Mouse (Mus musculus) embryonic facial prominence, embryonic 13.5 days (tissue): ENCODE results near the gene Cux2. TPM values are rescaled to one million over a fixed set of nuclear protein-coding genes. Genes with fewer than 3 reads are reported as not detected.

Source experiments
- ATAC-seq: fragments of 200-750 bp; cut with Nextera tagmentation; 2 replicates; pipeline ENCODE4 v1.8.0; 2017; ENCODE audit warnings: low read depth; ENCODE audit not compliant: insufficient number of reproducible peaks, insufficient read depth, low FRiP score, low TSS enrichment
- H3K27ac ChIP-seq: fragments of 300-500 bp; sonication (generic); 2 replicates; pipeline ENCODE4 v1.5.1; 2015; ENCODE audit warnings: moderate library complexity, mild to moderate bottlenecking, inconsistent platforms
- H3K27me3 ChIP-seq: fragments of 300-500 bp; sonication (generic); 2 replicates; pipeline ENCODE4 v1.6.1; 2015; ENCODE audit warnings: mild to moderate bottlenecking, inconsistent platforms
- H3K36me3 ChIP-seq: fragments of 300-500 bp; sonication (generic); 2 replicates; pipeline ENCODE4 v1.6.1; 2015; ENCODE audit warnings: mild to moderate bottlenecking, inconsistent platforms
- H3K4me1 ChIP-seq: fragments of 300-500 bp; sonication (generic); 2 replicates; pipeline ENCODE4 v1.6.1; 2015; ENCODE audit warnings: inconsistent platforms
- H3K4me2 ChIP-seq: fragments of 300-500 bp; sonication (generic); 2 replicates; pipeline ENCODE4 v1.6.1; 2015; ENCODE audit warnings: moderate library complexity, mild to moderate bottlenecking, inconsistent platforms
- H3K4me3 ChIP-seq: fragments of 300-500 bp; sonication (generic); 2 replicates; pipeline ENCODE4 v1.5.1; 2015; ENCODE audit warnings: mild to moderate bottlenecking, inconsistent platforms
- H3K9ac ChIP-seq: fragments of 300-500 bp; sonication (generic); 2 replicates; pipeline ENCODE4 v1.6.1; 2015; ENCODE audit warnings: mild to moderate bottlenecking, inconsistent platforms
- H3K9me3 ChIP-seq: fragments of 300-500 bp; sonication (generic); 2 replicates; pipeline ENCODE4 v1.6.1; 2016; ENCODE audit warnings: inconsistent platforms
- WGBS: fragments of 180-500 bp; shearing (Covaris S2); methylation state at CpG from one replicate; pipeline ENCODE4 v1.1.7; 2015; ENCODE audit warnings: mixed read lengths; 5-methylcytosine and 5-hydroxymethylcytosine counted together
- polyA plus RNA-seq: library from polyadenylated mRNA; unstranded; fragments of >200 nt; fragmentation: Nextera tagmentation; extraction: Ambion mirVana; gene quantifications from 2 replicates; pipeline ENCODE4 v1.2.1, GENCODE M21; 2015

The Cux2 gene
- polyA plus RNA-seq, 1 experiment from 2014 or later: 4.0 TPM

DNA sequence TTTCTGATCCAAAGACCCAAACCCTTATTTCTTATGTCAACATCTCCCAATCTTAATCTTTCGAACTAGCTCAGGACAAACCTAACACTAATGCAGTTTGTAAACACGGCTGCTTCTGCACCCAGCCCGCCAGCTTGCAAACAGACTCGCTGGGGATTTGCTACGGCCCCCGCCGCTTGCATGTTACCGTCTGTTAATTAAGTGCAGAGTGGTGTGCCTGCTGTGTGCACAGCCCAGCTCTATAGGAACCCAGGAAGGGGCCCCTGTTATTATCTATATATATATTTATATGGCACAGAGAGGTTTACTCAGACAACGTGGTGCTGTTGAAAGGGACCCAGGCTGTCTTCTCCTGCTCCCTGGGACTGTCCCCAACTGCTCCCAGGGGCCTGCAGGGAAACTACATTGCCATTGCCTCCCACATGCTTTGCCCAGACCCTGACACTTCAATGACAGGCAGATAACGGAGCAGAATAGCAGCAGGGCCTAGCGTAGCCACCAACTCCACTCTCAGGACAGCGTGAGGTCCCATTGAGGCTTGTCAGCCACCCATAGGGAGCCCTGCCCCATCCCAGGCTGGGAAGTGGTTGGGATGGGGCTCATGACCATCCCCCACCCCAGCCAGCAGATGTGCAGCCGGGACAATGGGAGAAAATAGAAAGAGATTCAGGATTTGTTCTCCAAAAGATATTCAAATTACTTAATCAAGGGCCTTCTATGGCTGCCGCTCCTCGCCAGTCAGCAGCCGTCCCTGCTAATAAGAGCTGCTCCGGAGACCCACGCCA, 111.6 kb downstream of the Cux2 start:
- Histone ChIP-seq H3K4me1 (peaks cover 37% of the 10 kb centered on the region), H3K27me3 (no peaks in the 10 kb centered on the region; the same call in 1 of the 2 replicates), H3K36me3 (no peaks in the 10 kb centered on the region), H3K4me3 (no peak overlapping the region), H3K4me2 (no peak overlapping the region), H3K9me3 (no peaks in the 10 kb centered on the region), H3K9ac (peak overlapping the region; percentile 49; the same call in 1 of the 2 replicates), H3K27ac (no peak overlapping the region)
- WGBS: 35% methylated on average over 18 of the region's 18 CpGs
- no peak for ATAC-seq

DNA sequence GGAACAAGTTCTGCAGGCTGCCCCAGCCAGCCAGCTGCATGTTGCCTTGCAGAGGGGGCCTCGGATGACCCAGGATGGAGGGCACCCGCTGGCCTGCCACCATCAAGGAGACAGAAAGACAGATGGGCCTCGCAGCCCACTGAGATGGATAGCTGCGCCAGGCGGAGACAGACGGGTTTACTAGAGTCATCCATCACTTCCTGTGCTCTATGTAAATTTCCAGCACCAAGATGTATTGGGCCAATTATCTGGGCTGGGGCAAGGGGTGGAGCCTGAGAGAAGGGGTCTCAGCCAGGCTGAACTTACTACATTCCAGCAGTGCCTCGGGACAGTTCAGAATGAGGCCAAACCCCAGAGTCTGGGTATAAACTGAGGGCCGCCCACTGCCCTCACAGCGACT, 119.6 kb downstream of the Cux2 start:
- H3K4me1 ChIP-seq: peaks cover 16% of the 10 kb centered on the region
- no peak for ATAC-seq
- 55% methylated on average over 9 of the region's 9 CpGs for WGBS

GRCm38 (mm10) chr5:121928362-121929000, 121.4 kb downstream of the Cux2 start:
- no peak overlapping the region for H3K4me2 ChIP-seq
- H3K9me3 ChIP-seq: no peaks in the 10 kb centered on the region
- ATAC-seq: no peak
- H3K9ac ChIP-seq: no peak overlapping the region
- H3K4me3 ChIP-seq: no peak overlapping the region
- no peaks in the 10 kb centered on the region for H3K36me3 ChIP-seq
- peaks cover 41% of the 10 kb centered on the region for H3K27me3 ChIP-seq
- 37% methylated on average over 16 of the region's 17 CpGs for WGBS
- no peak overlapping the region for H3K27ac ChIP-seq
- H3K4me1 ChIP-seq: peaks cover 11% of the 10 kb centered on the region

More for the DNA sequence above, 119.6 kb downstream of the Cux2 start:
- Histone ChIP-seq H3K9me3 (no peaks in the 10 kb centered on the region), H3K36me3 (no peaks in the 10 kb centered on the region), H3K27ac (no peak overlapping the region), H3K27me3 (peaks cover 24% of the 10 kb centered on the region), H3K4me2 (no peak overlapping the region), H3K9ac (0 out of 2 replicates have a peak overlapping the region, but pooled peaks have one; percentile 6), H3K4me3 (no peak overlapping the region)

- no peaks in the 10 kb centered on the region for H3K9me3 ChIP-seq
- H3K27ac ChIP-seq: no peak overlapping the region
- 6% methylated on average over 2 of the region's 2 CpGs for WGBS
- no peak for ATAC-seq
- no peak overlapping the region for H3K4me3 ChIP-seq
- no peak overlapping the region for H3K4me2 ChIP-seq
- no peaks in the 10 kb centered on the region for H3K36me3 ChIP-seq
- H3K4me1 ChIP-seq: peaks cover 7% of the 10 kb centered on the region
- peaks cover 57% of the 10 kb centered on the region for H3K27me3 ChIP-seq
- H3K9ac ChIP-seq: no peak overlapping the region
These were observed 123.4 kb downstream of the Cux2 start for GRCm38 (mm10) chr5:121926543-121926814.

GRCm38 (mm10) chr5:121925751-121926542, 124.0 kb downstream of the Cux2 start:
- H3K4me3 ChIP-seq: no peak overlapping the region
- peaks cover 57% of the 10 kb centered on the region for H3K27me3 ChIP-seq
- ATAC-seq: no peak
- H3K4me1 ChIP-seq: peaks cover 7% of the 10 kb centered on the region
- H3K9ac ChIP-seq: no peak overlapping the region
- no peak overlapping the region for H3K4me2 ChIP-seq
- H3K9me3 ChIP-seq: no peaks in the 10 kb centered on the region
- H3K36me3 ChIP-seq: no peaks in the 10 kb centered on the region
- no peak overlapping the region for H3K27ac ChIP-seq
- WGBS: 22% methylated on average over 28 of the region's 28 CpGs

- WGBS: 19% methylated on average over 23 of the region's 23 CpGs
- peaks cover 57% of the 10 kb centered on the region for H3K27me3 ChIP-seq
These were observed 124.6 kb downstream of the Cux2 start for GRCm38 (mm10) chr5:121925291-121925690.

DNA sequence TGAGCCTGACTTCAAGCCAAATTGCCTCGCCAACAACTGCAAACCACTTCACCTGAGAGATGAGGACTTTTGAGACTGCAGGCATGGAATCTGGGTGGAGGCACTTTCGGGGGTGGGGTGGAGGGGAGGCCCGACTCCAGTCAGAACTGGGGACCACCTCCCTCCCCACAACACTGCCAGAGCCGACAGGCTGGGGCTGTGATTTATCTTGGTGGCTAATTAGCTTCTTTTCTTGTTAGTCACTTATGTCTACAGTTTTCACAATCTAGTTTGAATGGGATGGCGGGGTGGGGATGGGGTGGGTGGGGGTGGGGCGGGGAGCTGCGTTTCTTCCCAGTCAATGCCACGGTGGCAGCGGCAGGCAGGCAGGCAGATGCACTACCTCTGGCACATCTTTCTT, 125.5 kb downstream of the Cux2 start:
- no peaks in the 10 kb centered on the region for H3K36me3 ChIP-seq
- H3K27me3 ChIP-seq: peaks cover 57% of the 10 kb centered on the region
- no peak overlapping the region for H3K4me3 ChIP-seq
- peaks cover 7% of the 10 kb centered on the region for H3K4me1 ChIP-seq
- no peaks in the 10 kb centered on the region for H3K9me3 ChIP-seq
- H3K4me2 ChIP-seq: no peak overlapping the region
- H3K27ac ChIP-seq: no peak overlapping the region
- H3K9ac ChIP-seq: no peak overlapping the region
- no peak for ATAC-seq
- WGBS: 17% methylated on average over 9 of the region's 9 CpGs

More at GRCm38 (mm10) chr5:121925291-121925690, 124.6 kb downstream of the Cux2 start:
- H3K4me1 ChIP-seq: peaks cover 7% of the 10 kb centered on the region
- H3K9ac ChIP-seq: no peak overlapping the region
- H3K9me3 ChIP-seq: no peaks in the 10 kb centered on the region
- no peak overlapping the region for H3K4me2 ChIP-seq
- no peak overlapping the region for H3K4me3 ChIP-seq
- H3K36me3 ChIP-seq: no peaks in the 10 kb centered on the region
- H3K27ac ChIP-seq: no peak overlapping the region
- ATAC-seq: no peak

DNA sequence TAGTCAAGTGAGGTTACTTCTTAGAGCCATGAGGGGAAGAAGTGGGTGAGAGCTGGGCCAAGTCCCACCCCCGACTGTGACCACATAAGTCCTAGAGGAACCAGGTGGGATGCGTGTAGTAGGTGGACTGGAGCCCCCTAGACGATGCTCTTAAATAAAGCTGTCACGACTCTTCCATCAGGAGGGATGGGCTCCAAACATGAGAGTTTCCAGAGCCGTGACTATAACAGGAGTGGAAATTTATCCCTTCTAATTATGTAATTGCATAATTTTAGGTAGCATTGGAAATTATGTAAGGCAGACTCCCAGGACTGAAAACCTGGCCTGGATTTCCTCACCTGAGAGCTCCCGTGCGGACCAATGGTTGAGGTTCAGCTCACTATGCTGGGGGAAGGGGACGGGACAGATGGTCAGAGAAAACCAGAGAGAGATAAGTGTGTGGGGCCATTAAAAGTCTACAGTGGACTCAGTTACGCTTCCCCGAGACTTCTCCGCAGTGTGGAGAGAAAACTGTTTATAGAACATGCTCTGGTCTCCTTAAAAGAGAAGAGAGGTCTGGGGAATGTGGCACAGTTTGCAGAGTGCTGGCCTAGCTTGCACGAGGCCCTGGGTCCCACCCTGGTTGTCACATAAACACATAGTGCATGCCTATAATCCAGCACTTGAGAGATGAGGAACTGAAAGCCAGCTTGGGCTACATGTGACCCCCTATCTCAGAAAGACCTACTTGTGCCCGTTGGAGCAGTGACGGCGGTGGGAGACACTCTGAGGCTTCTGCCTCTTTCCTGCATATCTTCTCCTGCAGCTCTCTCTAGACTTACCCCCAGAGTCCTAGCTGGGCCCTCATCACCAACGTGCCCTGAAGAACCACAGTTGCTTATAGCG, 126.7 kb downstream of the Cux2 start:
- H3K4me3 ChIP-seq: no peak overlapping the region
- H3K9ac ChIP-seq: no peak overlapping the region
- no peaks in the 10 kb centered on the region for H3K36me3 ChIP-seq
- H3K27ac ChIP-seq: no peak overlapping the region
- H3K9me3 ChIP-seq: no peaks in the 10 kb centered on the region
- ATAC-seq: no peak
- WGBS: 72% methylated on average over 17 of the region's 17 CpGs
- peaks cover 7% of the 10 kb centered on the region for H3K4me1 ChIP-seq
- H3K4me2 ChIP-seq: no peak overlapping the region
- peaks cover 57% of the 10 kb centered on the region for H3K27me3 ChIP-seq

DNA sequence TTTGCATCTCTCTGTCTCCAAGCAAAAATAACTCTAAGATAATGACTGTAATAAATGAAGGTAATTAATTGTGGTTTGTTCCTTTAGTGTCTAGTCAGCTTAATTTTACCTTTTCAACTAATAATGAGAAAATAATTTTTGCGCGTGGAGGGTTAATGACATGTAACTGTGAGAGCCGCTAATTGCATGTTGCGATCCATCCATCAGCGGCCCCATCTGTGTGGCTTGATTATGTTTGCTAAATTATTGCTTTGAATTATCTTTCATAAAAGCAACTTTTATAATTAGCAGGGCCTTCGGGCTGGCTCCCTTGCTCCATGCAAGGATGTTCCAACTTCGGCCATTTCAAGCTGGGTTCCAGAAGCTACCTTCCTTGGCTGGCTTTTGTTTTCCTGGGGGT, 130.7 kb downstream of the Cux2 start:
- WGBS: 87% methylated on average over 7 of the region's 7 CpGs
- Histone ChIP-seq H3K9me3 (no peaks in the 10 kb centered on the region), H3K27ac (no peak overlapping the region), H3K36me3 (no peaks in the 10 kb centered on the region), H3K9ac (no peak overlapping the region), H3K4me3 (no peak overlapping the region), H3K27me3 (peaks cover 23% of the 10 kb centered on the region), H3K4me2 (no peak overlapping the region), H3K4me1 (no peaks in the 10 kb centered on the region)
- ATAC-seq: no peak

- 73% methylated on average over 4 of the region's 4 CpGs for WGBS
- no peak for ATAC-seq
- H3K4me3 ChIP-seq: no peak overlapping the region
These were observed 133.1 kb downstream of the Cux2 start for GRCm38 (mm10) chr5:121916813-121917212.

GRCm38 (mm10) chr5:121913999-121914398, 135.9 kb downstream of the Cux2 start:
- Histone ChIP-seq H3K9ac (no peak overlapping the region), H3K36me3 (no peaks in the 10 kb centered on the region), H3K4me2 (no peak overlapping the region), H3K4me3 (no peak overlapping the region), H3K27me3 (no peaks in the 10 kb centered on the region; the same call in 1 of the 2 replicates), H3K27ac (no peak overlapping the region), H3K9me3 (no peaks in the 10 kb centered on the region), H3K4me1 (no peaks in the 10 kb centered on the region)
- WGBS: 60% methylated on average over 23 of the region's 23 CpGs
- ATAC-seq: no peak

More at GRCm38 (mm10) chr5:121916813-121917212, 133.1 kb downstream of the Cux2 start:
- no peak overlapping the region for H3K9ac ChIP-seq
- no peaks in the 10 kb centered on the region for H3K36me3 ChIP-seq
- H3K4me1 ChIP-seq: no peaks in the 10 kb centered on the region
- H3K27ac ChIP-seq: no peak overlapping the region
- H3K4me2 ChIP-seq: no peak overlapping the region
- no peaks in the 10 kb centered on the region; the same call in 1 of the 2 replicates for H3K27me3 ChIP-seq
- H3K9me3 ChIP-seq: no peaks in the 10 kb centered on the region
